Mouse (Mus musculus): ENCODE data around the gene Vwf. TPM values are rescaled to one million over a fixed set of nuclear protein-coding genes. Genes with fewer than 3 reads are reported as not detected.

Vwf gene
- polyA plus RNA-seq, 1 experiment from 2014 or later, result 9.8 TPM

DNA sequence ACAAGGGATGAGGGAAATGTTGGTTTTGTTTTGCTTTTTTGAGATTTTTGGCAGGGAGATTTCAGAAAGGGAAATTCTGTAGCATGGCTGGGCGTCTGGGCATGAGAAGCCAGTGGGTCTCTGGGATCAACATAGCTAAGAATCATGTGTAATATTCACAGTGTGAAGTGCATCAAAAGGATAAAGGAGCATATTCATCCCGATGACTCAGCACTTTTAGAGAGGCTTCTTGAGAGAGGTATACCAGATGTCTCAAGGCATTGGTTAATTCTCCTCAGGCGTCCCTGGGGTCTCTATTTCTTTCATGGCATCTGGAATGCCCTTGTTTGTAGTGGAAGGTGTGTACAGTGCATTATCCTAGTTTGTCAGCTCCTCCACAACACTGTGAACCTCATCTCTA lies 125.3 kb downstream of the Vwf start:
- Histone ChIP-seq H3K27ac (ENCODE audit: low read length) (no peak overlapping the region), H3K9ac (replicated peaks; ENCODE audit: low read depth, low read length) (no peak overlapping the region), H3K4me2 (replicated peaks; ENCODE audit: low read depth, low read length) (no peak overlapping the region), H3K9me3 (ENCODE audit: control insufficient read depth, low read depth, low read length) (no peaks in the 10 kb centered on the region), H3K36me3 (ENCODE audit: control insufficient read depth, insufficient read depth, low read length) (no peaks in the 10 kb centered on the region), H3K27me3 (ENCODE audit: control insufficient read depth, insufficient read depth, low read length) (no peaks in the 10 kb centered on the region), H3K4me3 (ENCODE audit: low read depth, low read length) (no peak overlapping the region), H3K4me1 (ENCODE audit: control insufficient read depth, insufficient read depth, low read length) (no peaks in the 10 kb centered on the region)
- 79% methylated on average over 3 of the region's 3 CpGs for WGBS
- no peak for ATAC-seq (ENCODE audit: insufficient number of reproducible peaks, insufficient read depth, low FRiP score, low read depth)

DNA sequence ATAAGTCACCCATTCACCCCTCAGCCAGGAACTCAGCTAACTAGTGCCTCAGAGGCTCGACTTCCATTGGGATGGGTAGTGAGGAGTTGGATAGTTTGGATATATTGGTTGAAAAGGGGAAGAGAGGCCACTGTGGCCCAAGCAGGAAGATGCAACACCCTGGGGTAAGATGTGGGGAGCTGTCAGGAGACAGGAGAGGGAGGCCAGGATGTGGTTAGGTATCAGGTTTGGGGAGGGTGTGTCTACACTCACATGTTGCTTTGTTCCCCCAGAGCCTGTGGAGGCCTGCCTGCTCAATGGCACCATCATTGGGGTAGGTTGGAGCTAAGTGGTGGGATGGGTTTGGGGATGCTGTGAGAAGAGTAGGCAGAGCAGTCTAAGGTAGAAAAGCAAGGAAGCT lies 131.9 kb downstream of the Vwf start:
- no peaks in the 10 kb centered on the region for H3K36me3 ChIP-seq (ENCODE audit: control insufficient read depth, insufficient read depth, low read length)
- no peak overlapping the region for H3K27ac ChIP-seq (ENCODE audit: low read length)
- H3K4me3 ChIP-seq (ENCODE audit: low read depth, low read length), result no peak overlapping the region
- no peak overlapping the region for H3K9ac ChIP-seq (replicated peaks; ENCODE audit: low read depth, low read length)
- H3K4me2 ChIP-seq (replicated peaks; ENCODE audit: low read depth, low read length), result no peak overlapping the region
- no peaks in the 10 kb centered on the region for H3K27me3 ChIP-seq (ENCODE audit: control insufficient read depth, insufficient read depth, low read length)
- no peaks in the 10 kb centered on the region for H3K4me1 ChIP-seq (ENCODE audit: control insufficient read depth, insufficient read depth, low read length)
- WGBS, result 79% methylated on average over 1 of the region's 1 CpGs
- no peak for ATAC-seq (ENCODE audit: insufficient number of reproducible peaks, insufficient read depth, low FRiP score, low read depth)
- H3K9me3 ChIP-seq (ENCODE audit: control insufficient read depth, low read depth, low read length), result no peaks in the 10 kb centered on the region

DNA sequence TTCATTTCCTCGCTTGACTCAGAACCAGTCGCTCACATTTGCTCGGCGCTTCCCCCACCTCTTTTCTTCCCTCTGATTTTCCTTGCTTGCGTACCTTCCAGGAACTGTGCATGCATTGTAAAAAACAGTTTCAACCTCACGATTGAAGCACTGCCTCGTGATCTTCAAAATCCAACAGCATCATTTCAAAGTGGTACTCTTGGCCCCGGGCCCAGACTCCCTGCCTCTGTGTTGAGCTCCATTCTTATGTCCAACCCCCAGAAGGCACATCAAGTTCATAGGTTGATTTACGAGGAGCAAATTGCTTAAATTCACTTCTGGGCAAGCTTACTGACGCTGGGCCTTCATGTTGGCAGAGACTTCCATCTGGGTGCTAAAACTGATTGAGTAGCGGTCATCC lies 134.0 kb downstream of the Vwf start:
- Histone ChIP-seq H3K9me3 (ENCODE audit: control insufficient read depth, low read depth, low read length) (no peaks in the 10 kb centered on the region), H3K4me3 (ENCODE audit: low read depth, low read length) (no peak overlapping the region), H3K9ac (replicated peaks; ENCODE audit: low read depth, low read length) (no peak overlapping the region), H3K4me1 (ENCODE audit: control insufficient read depth, insufficient read depth, low read length) (no peaks in the 10 kb centered on the region), H3K36me3 (ENCODE audit: control insufficient read depth, insufficient read depth, low read length) (no peaks in the 10 kb centered on the region), H3K4me2 (replicated peaks; ENCODE audit: low read depth, low read length) (no peak overlapping the region), H3K27ac (ENCODE audit: low read length) (no peak overlapping the region), H3K27me3 (ENCODE audit: control insufficient read depth, insufficient read depth, low read length) (no peaks in the 10 kb centered on the region)
- ATAC-seq (ENCODE audit: insufficient number of reproducible peaks, insufficient read depth, low FRiP score, low read depth), result no peak
- 67% methylated on average over 11 of the region's 11 CpGs for WGBS

DNA sequence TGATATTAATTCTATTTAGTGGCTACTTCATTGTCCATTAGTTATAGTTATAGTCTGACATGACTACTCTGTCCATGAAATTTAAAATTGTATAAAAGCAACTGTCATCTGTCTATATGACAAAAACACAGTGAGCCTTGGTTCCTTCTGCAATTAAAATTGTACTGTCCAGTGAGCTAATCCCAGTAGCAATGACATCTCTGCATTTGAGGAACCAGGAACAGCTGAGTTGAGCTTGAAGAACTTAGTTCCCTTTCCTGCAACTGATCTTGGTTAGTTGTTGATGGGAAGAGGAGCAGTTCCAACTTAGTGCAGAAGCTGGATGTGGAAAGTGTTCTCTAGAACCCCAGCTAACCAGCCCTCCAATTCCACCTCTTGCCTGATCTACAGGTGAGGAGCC lies 138.8 kb downstream of the Vwf start:
- no peaks in the 10 kb centered on the region for H3K27me3 ChIP-seq (ENCODE audit: control insufficient read depth, insufficient read depth, low read length)
- no peak overlapping the region for H3K27ac ChIP-seq (ENCODE audit: low read length)
- H3K4me2 ChIP-seq (replicated peaks; ENCODE audit: low read depth, low read length), result no peak overlapping the region
- H3K36me3 ChIP-seq (ENCODE audit: control insufficient read depth, insufficient read depth, low read length), result no peaks in the 10 kb centered on the region
- no peak overlapping the region for H3K9ac ChIP-seq (replicated peaks; ENCODE audit: low read depth, low read length)
- H3K4me1 ChIP-seq (ENCODE audit: control insufficient read depth, insufficient read depth, low read length), result peaks cover 3% of the 10 kb centered on the region; the same call in 1 of the 2 replicates
- ATAC-seq (ENCODE audit: insufficient number of reproducible peaks, insufficient read depth, low FRiP score, low read depth), result no peak
- H3K9me3 ChIP-seq (ENCODE audit: control insufficient read depth, low read depth, low read length), result no peaks in the 10 kb centered on the region
- H3K4me3 ChIP-seq (ENCODE audit: low read depth, low read length), result no peak overlapping the region

DNA sequence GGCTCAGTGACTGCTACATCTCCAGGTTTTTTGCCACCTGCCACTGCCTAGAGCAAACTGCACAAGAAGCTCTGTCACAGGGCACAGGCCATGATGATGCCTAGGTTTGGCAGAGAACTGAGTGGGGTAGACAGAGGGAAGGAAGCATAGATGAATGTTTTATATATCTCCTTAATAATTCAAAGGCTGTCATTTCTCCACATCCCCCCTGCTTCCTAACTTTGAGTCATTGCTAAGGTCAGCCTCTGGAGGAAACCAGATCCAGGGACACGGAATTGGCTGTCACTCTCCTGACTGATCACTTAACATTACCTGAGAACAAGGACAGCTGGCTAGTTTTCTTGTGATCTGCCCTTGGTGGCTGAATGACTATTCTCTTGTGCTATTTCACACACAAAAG lies 141.4 kb downstream of the Vwf start:
- H3K4me2 ChIP-seq (replicated peaks; ENCODE audit: low read depth, low read length), result no peak overlapping the region
- H3K9me3 ChIP-seq (ENCODE audit: control insufficient read depth, low read depth, low read length), result no peaks in the 10 kb centered on the region
- H3K9ac ChIP-seq (replicated peaks; ENCODE audit: low read depth, low read length), result no peak overlapping the region
- no peaks in the 10 kb centered on the region for H3K36me3 ChIP-seq (ENCODE audit: control insufficient read depth, insufficient read depth, low read length)
- H3K27me3 ChIP-seq (ENCODE audit: control insufficient read depth, insufficient read depth, low read length), result no peaks in the 10 kb centered on the region
- H3K4me1 ChIP-seq (ENCODE audit: control insufficient read depth, insufficient read depth, low read length), result peaks cover 3% of the 10 kb centered on the region; the same call in 1 of the 2 replicates
- no peak for ATAC-seq (ENCODE audit: insufficient number of reproducible peaks, insufficient read depth, low FRiP score, low read depth)
- H3K4me3 ChIP-seq (ENCODE audit: low read depth, low read length), result no peak overlapping the region
- 39% methylated on average over 1 of the region's 1 CpGs for WGBS
- H3K27ac ChIP-seq (ENCODE audit: low read length), result no peak overlapping the region

DNA sequence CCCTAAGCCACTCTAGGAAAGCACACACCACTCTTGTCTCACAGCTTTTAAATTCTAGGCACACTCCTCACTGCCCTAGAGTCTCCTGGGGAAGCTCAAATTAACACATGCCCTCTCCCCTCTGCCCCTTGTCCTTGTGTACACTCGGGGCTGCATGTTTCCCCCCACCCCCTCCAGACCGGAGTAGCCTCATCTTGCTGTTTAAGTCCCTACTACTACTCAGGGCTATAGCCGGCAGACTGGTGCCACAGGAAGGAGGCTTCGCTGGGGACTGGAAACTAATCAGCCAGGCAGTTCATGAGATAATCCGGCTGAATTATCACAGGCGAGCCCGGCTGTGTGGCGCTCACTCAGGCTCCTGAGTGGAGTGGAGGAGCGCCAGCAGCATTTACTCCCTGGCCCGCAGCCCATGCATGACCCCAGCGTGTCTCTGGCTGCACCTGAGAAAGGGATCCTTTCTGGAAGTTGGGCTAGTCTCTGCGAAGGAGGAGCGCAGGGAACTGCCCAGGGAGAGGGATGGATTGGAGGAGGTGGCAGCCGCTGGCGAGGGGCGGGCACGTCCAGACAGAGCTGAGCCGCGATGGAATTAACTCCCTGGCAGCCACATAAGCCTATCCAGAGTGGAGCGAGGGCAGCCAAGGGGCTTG lies 143.6 kb downstream of the Vwf start, which contains the start of gene Ano2:
TSS of gene Ano2 (plus strand) at position 363 of the 647 bp plus-strand sequence.
- H3K27me3 ChIP-seq (ENCODE audit: control insufficient read depth, insufficient read depth, low read length), result no peaks in the 10 kb centered on the region
- no peaks in the 10 kb centered on the region for H3K9me3 ChIP-seq (ENCODE audit: control insufficient read depth, low read depth, low read length)
- no peak within 1 kb of the TSS for H3K27ac ChIP-seq (ENCODE audit: low read length)
- WGBS, result under 1% methylated on average over 20 of the region's 20 CpGs
- ATAC-seq (ENCODE audit: insufficient number of reproducible peaks, insufficient read depth, low FRiP score, low read depth), result peak; percentile 42; the same call in 1 of the 2 replicates
- H3K4me3 ChIP-seq (ENCODE audit: low read depth, low read length), result no peak within 1 kb of the TSS
- peaks cover 3% of the 10 kb centered on the region; the same call in 1 of the 2 replicates for H3K4me1 ChIP-seq (ENCODE audit: control insufficient read depth, insufficient read depth, low read length)
- peak within 1 kb of the TSS; percentile 37 for H3K4me2 ChIP-seq (replicated peaks; ENCODE audit: low read depth, low read length)
- H3K9ac ChIP-seq (replicated peaks; ENCODE audit: low read depth, low read length), result no peak within 1 kb of the TSS; the same call in 1 of the 2 replicates
- no peaks in the 10 kb centered on the region for H3K36me3 ChIP-seq (ENCODE audit: control insufficient read depth, insufficient read depth, low read length)

- no peaks in the 10 kb centered on the region for H3K36me3 ChIP-seq (ENCODE audit: control insufficient read depth, insufficient read depth, low read length)
- H3K4me3 ChIP-seq (ENCODE audit: low read depth, low read length), result no peak overlapping the region
- no peaks in the 10 kb centered on the region for H3K4me1 ChIP-seq (ENCODE audit: control insufficient read depth, insufficient read depth, low read length)
- H3K27ac ChIP-seq (ENCODE audit: low read length), result no peak overlapping the region
- no peak overlapping the region for H3K4me2 ChIP-seq (replicated peaks; ENCODE audit: low read depth, low read length)
- 90% methylated on average over 2 of the region's 2 CpGs for WGBS
- no peaks in the 10 kb centered on the region for H3K27me3 ChIP-seq (ENCODE audit: control insufficient read depth, insufficient read depth, low read length)
- H3K9me3 ChIP-seq (ENCODE audit: control insufficient read depth, low read depth, low read length), result no peaks in the 10 kb centered on the region
- ATAC-seq (ENCODE audit: insufficient number of reproducible peaks, insufficient read depth, low FRiP score, low read depth), result no peak
- H3K9ac ChIP-seq (replicated peaks; ENCODE audit: low read depth, low read length), result no peak overlapping the region
These were observed 154.6 kb downstream of the Vwf start for GRCm38 (mm10) chr6:125701146-125701545.

DNA sequence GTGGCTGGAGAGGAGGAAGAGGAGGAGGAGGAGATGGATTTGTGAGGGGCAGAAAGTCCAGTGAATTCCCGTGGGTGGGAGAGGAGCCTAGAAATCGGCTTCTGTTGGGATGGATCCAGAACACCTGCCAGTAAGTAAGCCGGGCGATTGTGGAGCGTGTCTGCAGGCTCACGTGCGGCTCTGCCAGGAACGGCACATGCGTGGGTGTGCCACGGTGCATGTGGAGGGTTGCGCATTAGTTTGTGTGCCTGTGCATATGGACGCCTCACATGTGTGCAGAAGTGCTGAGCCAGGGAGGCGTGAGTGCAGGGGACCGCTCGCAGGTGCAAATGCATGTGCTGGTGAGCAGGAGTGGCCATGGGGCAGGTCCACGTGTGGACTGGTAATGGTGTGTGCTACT lies 164.7 kb downstream of the Vwf start:
- 79% methylated on average over 16 of the region's 16 CpGs for WGBS

GRCm38 (mm10) chr6:125726408-125726807 lies 179.8 kb downstream of the Vwf start:
- H3K36me3 ChIP-seq (ENCODE audit: control insufficient read depth, insufficient read depth, low read length), result no peaks in the 10 kb centered on the region
- H3K27ac ChIP-seq (ENCODE audit: low read length), result no peak overlapping the region
- H3K27me3 ChIP-seq (ENCODE audit: control insufficient read depth, insufficient read depth, low read length), result no peaks in the 10 kb centered on the region
- ATAC-seq (ENCODE audit: insufficient number of reproducible peaks, insufficient read depth, low FRiP score, low read depth), result no peak
- H3K4me2 ChIP-seq (replicated peaks; ENCODE audit: low read depth, low read length), result no peak overlapping the region
- no peaks in the 10 kb centered on the region for H3K9me3 ChIP-seq (ENCODE audit: control insufficient read depth, low read depth, low read length)
- WGBS, result 82% methylated on average over 2 of the region's 2 CpGs
- H3K9ac ChIP-seq (replicated peaks; ENCODE audit: low read depth, low read length), result no peak overlapping the region
- no peaks in the 10 kb centered on the region for H3K4me1 ChIP-seq (ENCODE audit: control insufficient read depth, insufficient read depth, low read length)
- no peak overlapping the region for H3K4me3 ChIP-seq (ENCODE audit: low read depth, low read length)

More for the DNA sequence above, 164.7 kb downstream of the Vwf start:
- Histone ChIP-seq H3K4me3 (ENCODE audit: low read depth, low read length) (no peak overlapping the region), H3K36me3 (ENCODE audit: control insufficient read depth, insufficient read depth, low read length) (no peaks in the 10 kb centered on the region), H3K27ac (ENCODE audit: low read length) (no peak overlapping the region), H3K27me3 (ENCODE audit: control insufficient read depth, insufficient read depth, low read length) (no peaks in the 10 kb centered on the region), H3K9ac (replicated peaks; ENCODE audit: low read depth, low read length) (no peak overlapping the region), H3K9me3 (ENCODE audit: control insufficient read depth, low read depth, low read length) (no peaks in the 10 kb centered on the region), H3K4me2 (replicated peaks; ENCODE audit: low read depth, low read length) (no peak overlapping the region), H3K4me1 (ENCODE audit: control insufficient read depth, insufficient read depth, low read length) (no peaks in the 10 kb centered on the region)
- no peak for ATAC-seq (ENCODE audit: insufficient number of reproducible peaks, insufficient read depth, low FRiP score, low read depth)
